Mouse (Mus musculus): ENCODE measurements around the gene Trim60.
"Not testable (repeated sequence)": the region's sequence is repeated elsewhere in the genome, so short reads cannot be mapped to it uniquely, and the experiment has no call there.

Trim60 gene

DNA sequence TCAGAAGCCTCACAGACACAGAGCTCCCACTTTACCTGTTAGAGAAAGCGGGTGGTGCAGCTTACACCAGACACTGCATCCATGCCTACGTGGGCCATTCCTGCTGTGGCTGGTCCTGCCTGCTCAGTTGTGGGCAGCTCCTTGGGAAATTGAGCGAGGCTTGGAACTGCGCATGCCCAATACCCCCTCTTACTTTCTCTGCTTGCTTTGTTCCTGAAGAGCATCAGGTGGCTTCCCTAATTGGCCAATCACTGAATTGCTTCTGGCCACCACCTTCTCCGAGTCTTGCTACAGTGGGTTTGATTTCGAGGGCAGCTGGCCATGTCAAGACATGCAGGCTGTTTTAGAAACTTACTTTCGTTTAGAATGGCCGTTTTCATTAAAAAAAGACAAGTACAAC lies at the start of gene Trim60, which contains the start of gene Trim61:
Trim60 (minus strand) TSS at position 162 of the 400 bp plus-strand sequence.
Trim61 (minus strand) TSS at position 101 of the 400 bp plus-strand sequence.
- DNase-seq = no peak

DNA sequence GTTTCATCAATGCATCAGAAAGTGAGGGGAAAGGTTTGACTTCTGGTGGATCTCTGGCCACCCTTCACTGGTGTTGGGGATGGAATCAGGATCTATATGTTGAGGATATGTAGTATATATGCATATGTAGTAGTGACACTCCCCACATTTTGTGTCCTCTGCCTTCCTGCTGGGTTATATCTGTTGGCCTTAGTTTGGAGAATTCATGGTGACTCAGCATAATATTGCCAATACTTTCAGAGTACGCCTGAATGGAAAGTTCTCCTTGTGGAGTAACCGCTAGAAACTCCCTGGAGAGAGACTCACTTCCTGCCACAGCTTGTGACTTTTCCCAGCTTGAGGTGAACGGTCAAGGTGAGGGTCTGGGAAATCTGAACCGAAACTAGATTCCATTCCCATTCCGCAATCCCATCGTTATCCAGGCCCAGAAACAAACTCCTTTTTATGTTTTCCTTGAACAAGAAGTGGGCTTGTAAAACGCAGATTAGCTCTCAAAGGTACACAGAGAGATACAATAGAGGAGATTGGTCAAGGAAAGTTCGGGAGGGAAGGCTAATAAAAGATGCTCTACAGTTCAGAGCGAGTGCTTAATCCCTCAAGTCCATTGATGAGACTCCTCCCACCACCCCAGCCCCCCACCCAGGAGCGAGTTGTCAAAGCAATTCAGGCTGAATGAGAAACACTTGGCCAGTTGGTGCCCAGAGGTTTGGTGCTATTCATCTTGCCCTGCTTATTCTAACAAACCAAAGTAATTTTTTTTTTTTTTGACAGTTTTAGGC lies 49.5 kb upstream of the Trim60 start:
- no peak for DNase-seq

DNA sequence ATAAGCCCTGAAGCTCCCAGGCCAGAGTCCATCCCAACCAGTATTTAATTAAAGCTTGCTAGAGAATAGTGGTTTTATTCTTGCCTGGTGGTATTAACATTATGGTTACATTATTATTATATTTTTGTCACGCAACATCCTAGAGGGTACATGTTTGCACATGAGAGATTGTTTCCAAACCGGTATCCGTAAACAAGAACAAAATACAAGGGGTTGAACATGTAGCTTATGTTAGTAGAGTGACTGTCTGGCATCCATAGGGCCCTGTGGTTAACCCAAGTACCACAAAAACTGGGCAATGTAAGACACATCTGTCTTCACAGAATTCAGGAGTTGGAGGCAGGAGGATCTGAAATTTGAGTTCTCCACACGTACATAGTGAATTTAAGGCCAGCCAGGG lies 48.6 kb upstream of the Trim60 start:
- DNase-seq = no peak

DNA sequence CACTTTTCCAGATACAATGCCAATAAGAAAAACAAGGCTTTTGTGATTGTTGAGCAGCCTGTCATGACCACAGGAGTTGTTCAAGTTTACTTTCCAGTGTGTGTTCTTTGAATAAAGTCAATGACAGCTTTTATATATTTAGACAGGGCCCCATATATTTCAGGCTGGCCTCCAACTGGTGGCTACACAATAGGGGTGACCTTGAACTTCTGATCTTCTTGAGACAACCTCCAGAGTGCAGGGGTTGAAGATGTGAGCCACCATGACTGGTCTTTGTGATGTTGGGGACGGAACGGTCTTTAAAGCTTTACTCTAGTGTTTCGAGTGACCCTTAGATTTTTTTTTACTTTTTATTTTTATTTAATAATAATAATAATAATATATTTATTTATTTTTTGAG lies 47.2 kb upstream of the Trim60 start:
- DNase-seq = no peak

DNA sequence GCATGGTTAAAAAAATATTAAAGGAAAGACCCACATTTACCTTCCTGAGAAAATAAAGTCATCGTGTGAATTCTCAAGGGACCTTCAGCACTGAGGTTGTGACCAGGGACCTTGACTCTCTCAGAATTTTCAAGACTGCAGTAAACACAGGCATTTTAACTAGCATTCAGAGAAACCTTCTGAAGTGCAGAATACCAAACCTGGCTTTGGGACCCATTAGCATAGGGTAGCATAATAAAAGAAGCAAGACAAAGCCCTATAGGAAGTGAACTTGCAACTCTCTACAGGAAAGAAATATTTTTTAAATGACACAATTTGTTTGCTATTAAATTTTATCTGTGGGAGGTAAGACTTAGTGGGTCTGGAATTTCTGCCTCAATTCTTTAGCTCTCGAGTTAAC lies 45.7 kb upstream of the Trim60 start:
- DNase-seq = no peak

DNA sequence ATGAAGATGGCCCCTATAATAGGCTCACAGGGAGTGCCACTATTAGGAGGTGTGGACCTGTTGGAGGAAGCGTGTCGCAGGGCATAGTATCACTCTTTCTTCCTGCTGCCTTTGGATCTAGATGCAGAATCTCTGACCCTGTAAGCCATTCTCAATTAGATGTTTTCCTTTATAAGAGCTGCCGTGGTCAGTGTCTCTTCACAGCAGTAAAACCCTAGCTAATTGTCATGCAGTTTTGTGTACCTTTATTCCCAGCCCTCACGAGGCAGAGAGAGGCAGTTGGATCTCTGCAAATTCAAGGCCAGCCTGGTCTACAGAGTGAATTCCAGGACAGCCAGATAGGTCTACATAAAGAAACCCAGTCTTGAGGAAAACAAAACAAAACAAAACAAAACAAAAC lies 43.8 kb upstream of the Trim60 start:
- no peak for DNase-seq

DNA sequence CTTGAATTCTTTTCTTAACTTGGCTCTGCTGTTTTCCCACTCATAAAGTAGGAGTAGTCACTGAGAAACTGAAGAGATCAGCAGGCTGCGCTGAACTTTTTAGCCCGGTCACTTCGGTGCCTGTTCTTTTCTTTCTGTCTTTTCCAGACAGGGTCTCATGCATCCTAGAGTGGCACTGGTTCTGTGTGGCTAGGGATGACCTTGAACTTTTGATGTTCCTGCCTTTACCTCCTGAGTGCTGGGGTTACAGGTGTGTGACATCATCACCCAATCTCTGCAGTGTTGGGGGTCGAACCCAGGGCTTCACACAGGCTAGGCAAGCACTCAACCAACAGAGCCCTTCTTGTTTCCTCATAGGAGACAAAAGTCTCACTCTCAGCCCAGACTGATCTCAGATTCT lies 38.3 kb upstream of the Trim60 start:
- no peak for DNase-seq

DNA sequence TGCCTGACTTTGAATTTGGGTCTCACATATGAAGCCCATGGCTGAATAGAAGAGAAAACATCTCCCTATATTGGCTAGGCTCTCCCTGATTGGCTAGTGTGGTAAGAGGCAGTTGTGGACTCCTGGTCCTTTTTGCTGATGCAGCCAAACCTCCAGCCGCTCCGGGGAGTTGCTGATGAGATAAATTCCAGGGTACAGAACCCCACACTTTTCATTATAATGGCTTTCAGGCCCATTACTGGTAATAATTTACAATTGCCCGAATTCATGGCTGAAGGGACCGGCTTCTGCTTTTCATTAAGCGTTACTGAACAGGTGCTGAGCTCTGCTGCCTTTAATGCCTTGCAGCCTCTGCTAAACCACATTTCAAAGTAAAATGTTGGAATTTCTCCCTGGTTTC lies 35.6 kb upstream of the Trim60 start:
- DNase-seq = no peak

DNA sequence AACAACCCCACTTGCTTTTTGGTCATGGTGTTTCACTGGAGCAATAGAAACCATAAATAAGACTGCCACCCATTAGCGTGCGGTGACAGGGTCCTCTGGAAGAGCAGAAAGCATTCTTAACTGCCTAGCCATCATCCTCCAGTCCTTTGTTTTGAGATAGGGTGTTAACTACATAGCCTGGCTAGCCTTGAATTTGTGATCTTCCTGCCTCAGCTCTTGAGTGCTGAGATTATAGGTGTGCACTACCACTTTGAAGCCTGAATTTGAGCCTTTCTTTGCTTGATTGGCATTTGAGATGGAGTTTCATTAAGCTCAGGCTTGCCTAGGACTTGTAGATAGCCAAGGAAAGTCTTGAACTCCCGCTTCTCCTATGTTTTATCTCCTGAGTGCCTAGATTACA lies 35.2 kb upstream of the Trim60 start:
- DNase-seq = no peak

DNA sequence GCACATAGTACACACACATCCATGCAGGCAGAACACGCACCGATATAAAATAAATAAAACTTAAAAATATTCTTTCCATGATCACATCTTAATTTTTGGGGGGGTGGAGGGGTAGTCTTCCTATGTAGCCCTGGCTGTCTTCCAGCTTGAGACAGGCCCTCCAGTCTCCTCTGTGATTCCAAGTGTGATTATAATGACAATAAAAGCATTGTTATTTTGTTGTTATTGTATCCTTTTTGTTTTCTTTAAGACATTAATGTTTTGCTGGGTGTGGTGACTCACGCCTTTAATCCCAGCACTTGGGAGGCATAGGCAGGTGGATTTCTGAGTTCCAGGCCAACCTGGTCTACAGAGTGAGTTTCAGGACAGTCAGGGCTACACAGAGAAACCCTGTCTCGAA lies 29.4 kb upstream of the Trim60 start:
- DNase-seq = no peak

DNA sequence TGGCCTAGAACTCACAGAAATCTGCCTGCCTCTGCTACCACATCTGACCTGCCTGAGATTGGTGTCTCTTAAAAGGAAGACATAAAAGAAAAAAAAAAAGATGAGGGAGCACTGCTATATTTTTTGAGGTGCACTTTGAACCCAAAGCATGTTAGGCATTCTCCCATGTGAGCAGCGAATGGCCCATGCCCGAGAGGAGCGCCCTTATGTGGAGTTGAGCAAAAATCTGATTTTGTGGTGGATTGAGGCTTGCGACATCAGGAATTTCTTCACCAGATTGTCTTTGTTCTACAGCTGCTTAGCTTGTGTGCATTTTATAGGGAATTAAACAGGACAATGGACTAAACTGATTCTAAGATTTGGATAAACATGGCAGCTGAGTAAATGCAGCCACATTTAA lies 28.8 kb upstream of the Trim60 start:
- no peak for DNase-seq

DNA sequence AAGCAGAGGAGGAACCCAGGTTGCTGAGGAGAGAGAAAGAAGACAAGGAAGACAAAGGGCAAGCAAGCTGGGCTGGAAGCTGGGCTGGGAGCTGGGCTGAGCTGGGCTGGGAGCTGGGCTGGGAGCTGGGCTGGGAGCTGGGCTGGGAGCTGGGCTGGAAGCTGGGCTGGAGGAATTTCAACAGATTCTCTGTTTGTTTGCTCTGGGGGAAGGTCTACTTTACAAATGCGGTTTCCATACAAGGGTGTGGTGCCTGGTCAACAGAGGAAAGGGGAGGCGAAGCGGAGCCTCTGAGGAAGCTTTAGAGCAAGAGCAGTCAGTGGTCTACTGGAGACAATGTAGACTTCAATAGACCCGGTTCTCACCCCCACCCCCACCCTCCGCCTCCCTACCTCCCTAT lies 28.2 kb upstream of the Trim60 start:
- DNase-seq = no peak

DNA sequence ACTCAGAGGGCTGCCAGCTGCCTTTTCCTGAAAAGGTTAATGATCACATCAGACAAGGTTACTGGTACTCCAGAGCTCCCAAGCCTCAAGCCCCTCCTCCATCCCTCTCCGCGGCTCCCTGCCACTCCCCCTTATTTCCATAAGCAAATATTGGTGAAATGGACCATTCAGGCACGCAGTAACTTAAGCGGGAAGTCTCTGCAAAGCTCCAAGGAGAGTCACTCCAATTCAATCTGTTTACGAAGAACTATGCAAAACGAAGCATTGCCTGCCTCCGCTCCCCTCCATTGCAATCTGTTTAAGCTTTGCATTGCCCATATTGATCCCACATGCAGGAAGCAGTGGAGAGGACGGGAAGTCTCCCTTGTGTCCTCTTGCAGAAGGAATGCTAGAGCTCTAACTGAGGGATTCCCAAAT lies 18.7 kb upstream of the Trim60 start, which contains the start of gene Apela:
Apela (minus strand) TSS at position 220 of the 417 bp plus-strand sequence.
- peak; percentile 72 for DNase-seq

DNA sequence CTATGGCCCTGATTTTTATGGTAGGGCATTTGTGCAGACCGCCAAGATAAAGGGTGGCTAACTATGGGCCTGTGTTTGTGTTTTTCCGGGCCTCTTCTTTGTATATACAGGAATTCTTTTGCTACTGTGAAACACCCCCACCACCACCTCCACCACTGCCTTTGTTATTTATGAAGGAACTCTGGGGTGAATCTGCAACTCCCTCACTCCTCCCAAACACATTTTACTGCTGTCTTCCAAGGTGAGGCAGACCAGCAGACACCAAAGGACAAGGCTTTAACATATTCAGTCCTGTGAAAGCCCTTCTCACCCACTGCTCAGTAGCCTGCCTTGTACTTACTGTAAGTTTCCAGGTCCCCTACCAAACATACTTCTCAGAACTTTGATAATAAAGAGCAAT lies 15.8 kb upstream of the Trim60 start:
- no peak for DNase-seq

DNA sequence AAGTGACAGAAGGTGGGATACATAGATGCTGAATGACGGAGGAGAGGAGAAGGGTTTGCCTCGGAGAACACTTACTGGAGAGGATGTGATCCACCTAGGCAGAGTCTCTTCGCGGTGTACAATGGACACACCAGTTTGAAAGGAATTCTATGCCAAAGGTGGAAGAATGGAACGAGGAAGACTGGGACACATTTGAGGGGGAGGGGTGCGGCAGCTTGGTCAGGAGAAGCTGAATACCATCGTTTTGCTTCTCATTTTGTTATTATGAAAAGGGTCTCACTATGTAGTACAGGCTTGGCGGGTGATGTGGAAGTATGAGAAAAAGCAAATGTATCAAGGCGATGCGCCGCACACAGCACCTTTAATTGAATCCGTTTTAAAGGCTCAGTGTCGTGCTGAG lies 14.7 kb upstream of the Trim60 start:
- DNase-seq = no peak

DNA sequence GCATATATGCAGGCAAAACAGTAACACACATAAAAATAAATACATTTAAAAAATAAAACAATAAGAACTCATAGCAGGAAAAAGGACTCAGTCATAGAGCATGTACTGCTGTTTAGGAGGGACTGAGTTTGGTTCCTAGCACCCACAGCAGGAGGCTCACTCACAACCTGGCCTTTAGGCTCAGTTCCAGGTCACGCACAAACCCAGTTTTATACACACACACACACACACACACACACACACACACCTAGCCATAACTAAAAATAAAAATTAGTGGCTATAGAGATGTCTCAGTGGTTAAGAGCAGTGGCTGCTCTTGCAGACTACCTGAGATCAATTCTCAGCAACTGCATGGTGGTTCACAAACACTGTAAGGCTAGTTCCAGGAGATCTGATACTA lies 13.7 kb upstream of the Trim60 start:
- DNase-seq = no peak

DNA sequence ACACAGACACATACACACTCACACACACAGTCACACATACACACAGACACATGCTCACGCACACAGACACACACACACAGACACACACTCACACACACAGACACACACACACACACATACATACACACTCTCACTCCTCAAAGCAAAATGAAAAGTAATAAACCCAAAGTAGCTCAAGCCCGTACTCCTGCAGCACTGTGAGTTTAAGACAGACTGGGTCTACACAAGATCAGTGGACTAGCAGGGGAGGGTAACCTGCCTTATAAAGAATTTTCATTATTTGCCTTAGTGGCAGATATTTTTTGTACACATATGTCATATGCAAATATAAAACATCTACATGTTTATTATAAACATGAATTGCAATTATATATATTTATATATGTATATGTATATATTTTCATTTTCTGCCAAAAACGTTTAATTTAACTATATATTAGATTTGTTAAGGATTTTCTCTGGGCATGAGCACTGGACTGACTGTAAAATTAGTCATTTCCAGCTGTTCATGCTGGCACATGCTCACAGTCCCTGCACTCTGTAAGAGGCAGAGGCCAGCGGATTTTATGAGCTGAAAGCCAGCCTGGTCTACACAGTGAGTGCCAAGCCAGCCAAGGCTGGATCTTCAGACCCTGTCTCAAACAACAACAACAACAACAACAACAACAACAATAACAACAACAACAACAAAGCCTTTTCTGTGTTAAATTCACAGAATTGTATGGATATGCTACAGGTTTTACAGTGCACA lies 12.5 kb upstream of the Trim60 start:
- DNase-seq = no peak

DNA sequence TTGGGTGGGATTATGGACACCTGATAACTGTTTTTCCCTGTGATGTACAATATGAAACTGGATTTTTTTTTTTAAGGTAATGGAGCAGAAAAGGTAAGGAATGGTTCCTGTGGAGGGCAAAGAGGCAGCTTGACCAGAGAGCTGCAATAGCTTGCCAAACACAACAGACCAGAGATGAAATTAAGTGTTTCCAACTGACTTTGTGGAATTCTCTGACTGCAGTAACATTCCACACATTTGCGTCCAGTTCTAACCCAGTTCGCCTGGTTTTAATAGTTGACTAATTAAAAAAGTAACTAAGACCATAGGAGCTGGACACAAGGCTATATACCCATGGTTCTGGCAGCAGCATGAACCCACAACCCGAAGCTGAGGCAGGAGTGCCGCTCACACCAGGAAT lies 11.4 kb upstream of the Trim60 start:
- peak; percentile 17 for DNase-seq

DNA sequence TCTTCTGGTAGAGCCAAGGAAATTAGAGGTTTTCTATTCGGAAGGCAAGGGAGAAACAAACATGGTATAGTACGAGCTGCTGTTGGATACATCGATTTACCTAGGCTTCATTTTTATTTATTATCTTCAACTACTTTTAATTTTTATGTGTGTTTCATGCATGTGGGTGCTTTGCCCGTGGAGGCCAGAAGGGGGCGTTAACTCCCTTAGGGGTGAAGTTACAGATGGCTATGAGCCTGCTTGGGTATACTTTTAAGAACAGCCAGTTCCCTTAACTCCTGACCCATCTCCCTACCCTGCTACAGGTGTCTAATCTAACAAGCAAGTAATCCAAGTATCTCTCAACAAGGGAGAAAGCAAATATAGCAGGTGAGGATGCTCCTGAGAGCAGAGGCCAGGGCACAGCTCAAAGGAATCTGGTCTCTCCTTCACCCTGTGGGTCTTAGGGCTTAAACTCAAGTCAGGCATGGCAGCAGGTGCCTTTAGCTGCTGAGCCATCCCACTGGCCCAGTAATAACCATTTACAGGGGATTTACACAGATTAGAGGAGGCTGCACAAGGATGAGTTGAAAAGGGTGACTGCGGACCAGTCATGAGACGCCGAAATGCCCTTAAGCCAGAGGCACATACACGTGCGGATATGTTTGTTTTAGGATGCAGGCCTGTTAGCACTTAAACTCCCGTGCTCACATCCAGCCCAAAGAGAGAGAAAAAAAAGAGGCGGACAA lies 10.7 kb upstream of the Trim60 start:
- DNase-seq = no peak

DNA sequence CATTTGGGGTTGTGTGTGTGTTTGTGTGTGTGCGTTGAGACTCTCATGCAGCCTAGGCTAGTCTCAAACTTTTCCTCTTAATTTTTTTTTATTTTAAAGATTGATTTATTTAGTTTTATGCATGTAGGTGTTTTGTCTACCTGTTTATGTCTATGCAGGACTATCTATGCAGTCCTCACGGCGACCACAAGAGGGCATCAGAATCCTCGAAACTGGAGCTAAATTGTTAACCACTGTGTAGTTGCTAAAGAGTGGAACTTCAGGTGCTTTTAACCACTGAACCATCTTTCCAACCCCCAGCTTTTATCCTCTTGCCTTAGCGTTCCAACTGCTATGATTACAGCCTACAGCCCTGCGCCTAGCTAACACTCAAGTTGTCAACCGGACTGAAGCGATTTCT lies 4.1 kb upstream of the Trim60 start:
- peak; percentile 75 for DNase-seq

DNA sequence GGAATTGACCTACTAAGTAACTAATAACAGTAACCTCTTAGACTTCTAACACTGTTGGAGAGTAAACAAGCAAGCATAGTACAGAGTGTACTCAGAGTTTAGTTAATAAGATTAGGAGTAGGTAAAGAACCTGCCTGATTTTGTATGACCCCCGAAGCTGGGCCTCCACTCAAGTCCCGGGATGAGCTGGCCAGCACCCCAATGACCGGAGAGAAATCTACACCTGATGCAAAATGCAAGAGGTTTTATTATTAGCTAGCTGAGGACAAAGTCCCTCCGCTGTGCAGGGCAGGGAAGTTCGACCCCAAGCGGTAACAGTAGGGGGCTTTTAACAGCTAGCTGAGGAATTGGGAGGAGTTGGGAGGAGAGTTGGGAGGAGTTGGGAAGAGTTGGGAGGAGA lies 10.8 kb downstream of the Trim60 start:
- not testable (repeated sequence) for DNase-seq

DNA sequence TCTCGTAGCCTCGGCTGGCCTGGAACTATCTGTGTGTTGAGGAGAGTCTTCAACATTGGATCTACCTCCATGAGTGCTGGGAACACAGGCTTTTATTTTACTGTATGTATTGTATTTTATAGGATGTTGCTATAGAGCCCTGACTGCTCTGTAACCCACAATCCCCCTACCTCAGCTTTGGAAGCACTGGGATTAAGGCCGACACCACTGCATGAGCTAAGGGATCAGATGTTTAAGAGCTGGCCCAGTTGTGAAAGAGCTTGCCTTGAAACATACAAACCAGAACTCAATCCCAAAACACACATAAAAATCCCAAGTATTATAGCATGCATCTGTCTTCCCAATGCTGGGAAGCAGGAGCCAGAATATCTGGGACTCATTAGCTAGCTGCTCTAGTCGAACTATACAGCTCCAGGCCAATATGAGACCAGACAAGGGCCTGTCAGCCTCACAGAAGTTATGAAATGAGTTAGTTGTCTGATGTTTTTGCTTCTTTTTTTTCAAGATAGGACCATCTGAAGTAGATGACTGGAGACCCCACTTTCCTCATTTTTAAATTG lies 19.5 kb downstream of the Trim60 start:
- no peak for DNase-seq

DNA sequence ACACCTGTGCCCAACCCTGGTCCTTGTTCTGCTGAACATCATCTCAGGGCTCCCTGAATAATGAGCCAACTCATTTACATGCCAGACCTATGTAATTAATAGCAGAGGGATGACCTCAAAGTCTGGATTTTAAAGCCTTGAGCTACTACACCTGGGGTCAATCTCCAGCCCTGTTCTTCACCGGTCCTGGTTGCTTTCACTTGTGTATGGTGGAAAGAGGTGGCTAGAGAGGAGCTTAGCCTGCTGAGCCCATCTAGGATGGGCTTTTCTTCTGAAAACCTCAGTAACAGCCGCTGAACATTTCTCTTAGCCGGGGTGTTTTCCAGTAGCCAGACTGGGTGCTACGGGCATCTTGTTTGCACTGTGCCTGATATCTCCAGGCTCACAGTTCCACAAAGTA lies 30.7 kb downstream of the Trim60 start, which contains the start of gene Trim75:
Trim75 (minus strand) TSS at position 101 of the 400 bp plus-strand sequence.
- no peak for DNase-seq

Measured in kidney, postnatal 14 days (tissue).